Mouse (Mus musculus) limb, embryonic 11.5 days (tissue): Measurements from ENCODE around the gene Cntn5. TPM values are rescaled to one million over a fixed set of nuclear protein-coding genes. Genes with fewer than 3 reads are reported as not detected.

Experiments used
- ATAC-seq: fragments of 200-750 bp; cut with Nextera tagmentation; 2 replicates; pipeline ENCODE4 v1.8.0; 2017; ENCODE audit warnings: low read depth; ENCODE audit not compliant: insufficient number of reproducible peaks, low FRiP score, low TSS enrichment
- DNase-seq: peaks from one replicate; pipeline ENCODE4 v3.0.0-alpha.2; 2015; ENCODE audit warnings: low spot score
- H3K27ac ChIP-seq: fragments of 300-500 bp; sonication (generic); replicated peaks from 2 replicates; pipeline ENCODE4 v1.5.1; 2014; ENCODE audit warnings: low read depth, mild to moderate bottlenecking, low read length
- H3K27me3 ChIP-seq: fragments of 300-500 bp; sonication (generic); 2 replicates; pipeline ENCODE4 v1.6.1; 2014; ENCODE audit warnings: mild to moderate bottlenecking, low read length, mixed read lengths; ENCODE audit not compliant: control insufficient read depth, insufficient read depth
- H3K36me3 ChIP-seq: fragments of 300-500 bp; sonication (generic); 2 replicates; pipeline ENCODE4 v1.6.1; 2014; ENCODE audit warnings: mild to moderate bottlenecking, low read length, moderate library complexity, mixed read lengths; ENCODE audit not compliant: control insufficient read depth, insufficient read depth
- H3K4me1 ChIP-seq: fragments of 300-500 bp; sonication (generic); 2 replicates; pipeline ENCODE4 v1.6.1; 2014; ENCODE audit warnings: low read length, mixed read lengths; ENCODE audit not compliant: control insufficient read depth, insufficient read depth
- H3K4me2 ChIP-seq: fragments of 300-500 bp; sonication (generic); 2 replicates; pipeline ENCODE4 v1.6.1; 2014; ENCODE audit warnings: low read depth, mild to moderate bottlenecking, moderate library complexity; ENCODE audit not compliant: severe bottlenecking
- H3K4me3 ChIP-seq: fragments of 300-500 bp; sonication (generic); 2 replicates; pipeline ENCODE4 v1.5.1; 2014; ENCODE audit warnings: low read depth, low read length
- H3K9ac ChIP-seq: fragments of 300-500 bp; sonication (generic); 2 replicates; pipeline ENCODE4 v1.6.1; 2014; ENCODE audit warnings: mild to moderate bottlenecking, low read length
- H3K9me3 ChIP-seq: fragments of 300-500 bp; sonication (generic); 2 replicates; pipeline ENCODE4 v1.6.1; 2016; ENCODE audit warnings: low read length; ENCODE audit not compliant: control insufficient read depth
- WGBS: fragments of 180-500 bp; shearing (Covaris S2); extraction: QIAGEN DNeasy Blood & Tissue Kit; methylation state at CpG from one replicate; pipeline ENCODE4 v1.1.7; 2014; 5-methylcytosine and 5-hydroxymethylcytosine counted together
- polyA plus RNA-seq: library from polyadenylated mRNA; unstranded; fragments of >200 nt; fragmentation: Nextera tagmentation; extraction: Ambion mirVana; gene quantifications from 2 replicates; pipeline ENCODE4 v1.2.1, GENCODE M21; 2014

The Cntn5 gene
- polyA plus RNA-seq, 1 experiment from 2014 or later: 0.53 TPM

- H3K27me3 ChIP-seq: no peaks in the 10 kb centered on the region
- H3K9ac ChIP-seq: no peak overlapping the region
- H3K27ac ChIP-seq: no peak overlapping the region
- no peaks in the 10 kb centered on the region for H3K36me3 ChIP-seq
- no peak overlapping the region for H3K4me3 ChIP-seq
- H3K4me2 ChIP-seq: no peak overlapping the region
- 75% methylated on average over 9 of the region's 9 CpGs for WGBS
- no peaks in the 10 kb centered on the region for H3K4me1 ChIP-seq
- no peak for ATAC-seq
- H3K9me3 ChIP-seq: no peaks in the 10 kb centered on the region
- DNase-seq: no peak
Measured at GRCm38 (mm10) chr9:9781157-9781884, 1123.3 kb downstream of the Cntn5 start.

GRCm38 (mm10) chr9:9779646-9780045 is 1124.9 kb downstream of the Cntn5 start:
- no peak overlapping the region for H3K4me3 ChIP-seq
- no peak overlapping the region for H3K4me2 ChIP-seq
- H3K9me3 ChIP-seq: no peaks in the 10 kb centered on the region
- no peaks in the 10 kb centered on the region for H3K27me3 ChIP-seq
- DNase-seq: no peak
- H3K4me1 ChIP-seq: no peaks in the 10 kb centered on the region
- 76% methylated on average over 3 of the region's 3 CpGs for WGBS
- no peak overlapping the region for H3K9ac ChIP-seq
- no peak for ATAC-seq
- H3K36me3 ChIP-seq: no peaks in the 10 kb centered on the region
- H3K27ac ChIP-seq: no peak overlapping the region

GRCm38 (mm10) chr9:9770777-9771176 is 1133.8 kb downstream of the Cntn5 start:
- Histone ChIP-seq H3K9me3 (no peaks in the 10 kb centered on the region), H3K4me3 (no peak overlapping the region), H3K4me2 (no peak overlapping the region), H3K9ac (no peak overlapping the region), H3K4me1 (no peaks in the 10 kb centered on the region), H3K36me3 (no peaks in the 10 kb centered on the region), H3K27me3 (no peaks in the 10 kb centered on the region), H3K27ac (no peak overlapping the region)
- no peak for ATAC-seq
- WGBS: 86% methylated on average over 2 of the region's 2 CpGs
- DNase-seq: no peak

GRCm38 (mm10) chr9:9769659-9770058 is 1134.9 kb downstream of the Cntn5 start:
- no peak for ATAC-seq
- DNase-seq: no peak

GRCm38 (mm10) chr9:9718145-9718544 is 1186.4 kb downstream of the Cntn5 start:
- ATAC-seq (no peak), DNase-seq (no peak)
- no peaks in the 10 kb centered on the region for H3K36me3 ChIP-seq
- H3K9ac ChIP-seq: no peak overlapping the region
- no peaks in the 10 kb centered on the region for H3K9me3 ChIP-seq
- H3K4me3 ChIP-seq: no peak overlapping the region
- no peaks in the 10 kb centered on the region for H3K4me1 ChIP-seq
- H3K27ac ChIP-seq: no peak overlapping the region
- H3K27me3 ChIP-seq: no peaks in the 10 kb centered on the region
- 84% methylated on average over 1 of the region's 1 CpGs for WGBS
- H3K4me2 ChIP-seq: no peak overlapping the region

More at GRCm38 (mm10) chr9:9769659-9770058, 1134.9 kb downstream of the Cntn5 start:
- no peaks in the 10 kb centered on the region for H3K27me3 ChIP-seq
- no peaks in the 10 kb centered on the region for H3K36me3 ChIP-seq
- no peak overlapping the region for H3K4me2 ChIP-seq
- H3K9me3 ChIP-seq: no peaks in the 10 kb centered on the region
- no peak overlapping the region for H3K4me3 ChIP-seq
- no peak overlapping the region for H3K9ac ChIP-seq
- H3K27ac ChIP-seq: no peak overlapping the region
- no peaks in the 10 kb centered on the region for H3K4me1 ChIP-seq

- no peak overlapping the region for H3K4me3 ChIP-seq
- 91% methylated on average over 5 of the region's 5 CpGs for WGBS
- ATAC-seq (no peak), DNase-seq (no peak)
- no peaks in the 10 kb centered on the region for H3K36me3 ChIP-seq
- H3K9me3 ChIP-seq: no peaks in the 10 kb centered on the region
- H3K4me1 ChIP-seq: no peaks in the 10 kb centered on the region
- no peak overlapping the region for H3K27ac ChIP-seq
- no peaks in the 10 kb centered on the region for H3K27me3 ChIP-seq
- H3K9ac ChIP-seq: no peak overlapping the region
- H3K4me2 ChIP-seq: no peak overlapping the region
Measured at GRCm38 (mm10) chr9:9708671-9709070, 1195.9 kb downstream of the Cntn5 start.

- no peak for ATAC-seq
- Histone ChIP-seq H3K36me3 (no peaks in the 10 kb centered on the region), H3K4me1 (no peaks in the 10 kb centered on the region), H3K9ac (no peak overlapping the region), H3K9me3 (no peaks in the 10 kb centered on the region), H3K27ac (no peak overlapping the region), H3K4me3 (no peak overlapping the region), H3K4me2 (no peak overlapping the region), H3K27me3 (no peaks in the 10 kb centered on the region)
- no peak for DNase-seq
Measured at GRCm38 (mm10) chr9:9707766-9708165, 1196.8 kb downstream of the Cntn5 start.

- ATAC-seq (no peak), DNase-seq (no peak)
- H3K4me2 ChIP-seq: no peak overlapping the region
- H3K4me1 ChIP-seq: no peaks in the 10 kb centered on the region
- H3K9ac ChIP-seq: no peak overlapping the region
- no peaks in the 10 kb centered on the region for H3K27me3 ChIP-seq
- no peak overlapping the region for H3K4me3 ChIP-seq
- WGBS: 84% methylated on average over 1 of the region's 1 CpGs
- no peak overlapping the region for H3K27ac ChIP-seq
- H3K36me3 ChIP-seq: no peaks in the 10 kb centered on the region
- no peaks in the 10 kb centered on the region for H3K9me3 ChIP-seq
Measured at GRCm38 (mm10) chr9:9705180-9705579, 1199.4 kb downstream of the Cntn5 start.

- Histone ChIP-seq H3K4me2 (no peak overlapping the region), H3K4me1 (no peaks in the 10 kb centered on the region), H3K9me3 (no peaks in the 10 kb centered on the region), H3K27me3 (no peaks in the 10 kb centered on the region), H3K27ac (no peak overlapping the region), H3K9ac (no peak overlapping the region), H3K36me3 (no peaks in the 10 kb centered on the region), H3K4me3 (no peak overlapping the region)
- 76% methylated on average over 3 of the region's 3 CpGs for WGBS
- ATAC-seq (no peak), DNase-seq (no peak)
Measured at GRCm38 (mm10) chr9:9696636-9697035, 1207.9 kb downstream of the Cntn5 start.
